Mouse (Mus musculus) cerebellum, adult 9-11 months (tissue): ENCODE measurements at regions not wholly inside any gene's neighbourhood (a gene's known extent, or its start where the extent isn't known, plus 50 kb on each side); places are given as distances from the start of the nearest gene placed in this dataset.

ENCODE experiments used
- DNase-seq: peaks from one replicate; pipeline ENCODE4 v3.0.0; 2022

DNA sequence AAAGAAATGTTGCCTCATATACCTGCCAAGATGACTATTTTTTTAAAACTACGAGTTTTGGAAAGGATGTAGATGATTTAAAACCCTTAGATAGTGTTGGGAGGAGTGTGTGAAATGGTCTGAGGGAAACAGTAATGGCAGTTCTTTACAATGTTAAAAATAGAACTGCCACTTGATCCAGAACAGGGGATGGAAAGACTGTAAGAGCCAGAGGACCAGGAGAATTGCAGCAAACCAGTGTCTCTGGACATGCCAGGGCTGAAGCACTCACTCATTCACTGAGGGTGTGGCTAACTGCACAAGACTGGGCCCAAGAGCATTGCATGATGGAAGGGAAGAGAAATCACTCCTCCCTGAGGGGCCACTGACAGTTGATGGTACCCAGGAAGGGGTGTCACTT, 53.9 kb upstream of the Rasgef1b start:
- DNase-seq: no peak

DNA sequence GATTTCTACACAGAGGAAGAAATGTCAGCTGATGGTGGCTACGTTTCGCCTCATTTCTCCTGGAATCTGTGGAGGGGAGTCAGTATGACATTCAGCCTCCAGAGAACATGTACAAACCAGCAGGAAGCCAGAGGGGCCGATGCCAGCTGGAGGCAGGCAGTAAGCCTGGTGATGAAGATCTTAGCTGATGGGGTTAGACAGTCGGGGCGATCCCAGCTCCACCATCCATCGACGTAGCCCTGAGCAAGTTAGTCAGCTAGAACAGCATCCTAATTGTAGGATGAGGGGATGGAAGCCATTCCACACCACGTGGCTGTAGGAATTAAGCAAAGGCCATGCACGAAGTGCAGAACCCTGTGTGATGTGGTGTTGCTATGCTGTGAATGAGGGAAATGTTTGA, 57.0 kb upstream of the Rasgef1b start:
- no peak for DNase-seq

DNA sequence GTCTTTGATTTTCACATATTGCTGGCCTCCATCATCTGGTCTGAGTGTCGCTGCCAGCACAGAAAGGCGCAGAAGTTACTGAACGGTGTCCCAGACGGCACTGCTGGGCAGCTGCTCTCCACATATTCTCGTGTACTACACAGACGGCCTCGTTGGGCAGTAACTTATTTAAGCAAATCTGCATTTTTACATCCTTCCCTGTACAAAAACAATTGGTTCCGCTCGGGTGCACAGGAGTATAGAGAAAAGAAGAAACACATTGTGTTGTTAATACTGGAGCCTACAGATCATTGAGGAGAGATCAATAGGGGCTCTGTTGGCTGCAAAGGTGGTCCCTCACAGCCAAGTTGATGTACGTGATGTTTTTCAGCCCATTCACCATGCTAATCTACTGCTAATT, 58.4 kb upstream of the Rasgef1b start:
- no peak for DNase-seq

DNA sequence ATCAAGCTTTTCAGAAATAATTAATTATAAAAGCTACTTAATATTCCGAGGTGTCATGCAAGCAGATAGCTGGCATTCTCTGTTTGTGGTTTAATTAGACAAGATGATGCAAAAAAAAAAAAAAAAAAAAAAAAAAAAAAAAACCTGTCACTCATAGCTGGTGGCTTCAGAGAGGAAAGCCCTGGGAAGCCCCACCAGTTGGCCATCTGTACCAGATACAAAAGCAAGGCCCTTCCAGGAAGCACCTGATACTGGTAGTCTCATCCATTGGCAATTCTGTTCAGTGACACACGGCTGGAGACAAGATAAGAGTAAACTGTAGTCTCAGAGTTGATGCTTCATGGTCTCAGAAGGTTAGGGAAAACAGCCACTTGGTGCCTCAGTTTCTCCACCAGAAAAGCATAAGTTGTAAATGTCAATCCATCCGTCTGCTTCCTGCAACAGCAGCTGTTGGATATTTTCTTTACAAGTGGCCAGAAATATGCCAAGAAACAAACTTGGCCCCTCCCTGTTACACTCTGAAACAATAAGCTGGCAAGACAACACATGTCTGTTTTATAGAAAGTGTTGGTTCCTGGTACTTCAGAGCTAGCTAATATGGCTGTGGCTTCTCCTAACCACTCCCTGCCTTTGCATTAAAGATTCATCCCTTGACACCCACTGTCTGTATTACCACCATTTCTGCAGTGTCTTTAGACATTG, 59.0 kb upstream of the Rasgef1b start:
- no peak for DNase-seq

DNA sequence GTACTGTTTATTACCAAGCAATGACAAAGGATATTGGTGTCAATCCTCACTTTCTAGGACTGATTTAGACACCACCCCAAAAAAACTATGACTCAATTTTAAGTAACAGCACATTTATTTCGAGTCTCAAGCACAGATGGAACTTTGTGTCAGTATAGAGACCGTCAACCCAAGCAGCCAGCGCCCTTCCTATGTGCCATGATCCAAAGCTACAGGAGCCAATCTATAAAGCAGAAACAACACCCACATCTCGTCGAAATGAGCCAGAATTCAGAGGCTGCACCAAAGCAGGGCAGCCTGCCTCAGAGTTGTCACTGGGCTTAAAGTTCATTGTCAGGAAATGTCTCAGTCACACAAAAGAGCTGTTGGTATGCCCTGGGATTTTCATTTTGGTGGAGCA, 61.9 kb upstream of the Rasgef1b start:
- DNase-seq: no peak

DNA sequence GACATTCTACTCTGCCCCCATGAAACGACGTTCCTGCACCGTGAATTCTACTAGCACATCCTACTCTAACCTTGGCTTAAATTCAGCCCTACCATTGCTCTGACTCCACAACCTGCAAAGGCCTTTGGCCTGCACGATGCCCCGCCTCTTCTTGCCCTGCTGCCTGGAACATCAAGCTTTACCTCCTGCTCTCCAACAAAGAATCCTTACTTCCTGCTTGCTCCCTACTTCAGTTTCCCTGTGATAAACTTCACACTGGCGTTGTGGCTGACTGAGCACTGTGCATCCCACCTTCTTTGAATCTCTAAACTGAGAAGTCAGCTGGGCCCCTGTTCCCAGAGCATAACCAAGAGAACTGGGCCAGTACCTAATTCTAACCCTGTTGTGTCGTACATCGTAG, 71.7 kb upstream of the Rasgef1b start:
- no peak for DNase-seq

DNA sequence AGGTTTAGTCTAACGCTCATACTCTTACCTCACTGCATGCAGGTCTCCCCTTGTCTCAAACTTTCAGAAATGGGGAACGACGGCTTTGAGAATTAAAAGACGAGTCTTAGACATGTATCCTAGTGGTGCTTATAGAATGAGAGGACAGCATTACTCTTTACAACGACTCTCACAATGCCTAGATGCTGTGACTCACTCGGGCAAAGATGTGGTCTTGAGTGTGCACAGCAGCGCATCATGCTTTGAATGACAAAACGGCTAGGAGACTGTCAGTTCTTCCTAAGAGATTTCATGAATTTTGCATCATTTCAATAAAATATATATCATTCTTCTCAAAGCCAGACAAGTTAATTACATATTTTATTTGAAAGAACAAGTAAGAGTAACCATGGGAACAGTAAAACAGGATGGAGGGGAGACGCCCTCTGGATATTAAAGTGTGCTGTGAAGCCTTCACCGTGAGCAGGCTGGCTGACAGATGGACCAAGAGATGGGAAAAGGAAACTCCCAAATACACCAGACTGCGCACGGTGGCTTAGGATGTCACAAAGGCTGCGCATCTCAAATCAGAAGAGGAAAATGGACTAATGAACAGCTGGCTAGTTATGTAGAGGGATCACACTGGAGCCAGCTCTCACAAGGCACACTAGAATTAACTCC, 73.1 kb upstream of the Rasgef1b start:
- DNase-seq: no peak

DNA sequence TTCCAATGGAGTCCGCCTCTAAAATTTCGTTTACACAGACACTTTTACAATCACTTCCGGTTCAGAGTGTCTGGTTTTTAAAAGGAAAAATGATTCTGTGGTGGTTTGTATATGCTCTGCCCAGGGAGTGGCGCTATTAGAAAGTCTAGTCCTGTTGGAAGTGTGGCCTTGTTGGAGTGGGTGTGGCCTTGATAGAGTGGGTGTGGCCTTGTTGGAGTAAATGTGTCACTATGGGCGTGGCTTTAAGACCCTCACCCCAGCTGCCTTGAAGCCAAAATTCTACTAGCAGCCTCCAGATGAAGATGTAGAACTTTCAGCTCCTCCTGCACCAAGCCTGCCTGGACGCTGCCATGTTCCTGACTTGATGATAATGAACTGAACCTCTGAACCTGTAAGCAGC, 79.2 kb upstream of the Vamp9 start:
- no peak for DNase-seq

DNA sequence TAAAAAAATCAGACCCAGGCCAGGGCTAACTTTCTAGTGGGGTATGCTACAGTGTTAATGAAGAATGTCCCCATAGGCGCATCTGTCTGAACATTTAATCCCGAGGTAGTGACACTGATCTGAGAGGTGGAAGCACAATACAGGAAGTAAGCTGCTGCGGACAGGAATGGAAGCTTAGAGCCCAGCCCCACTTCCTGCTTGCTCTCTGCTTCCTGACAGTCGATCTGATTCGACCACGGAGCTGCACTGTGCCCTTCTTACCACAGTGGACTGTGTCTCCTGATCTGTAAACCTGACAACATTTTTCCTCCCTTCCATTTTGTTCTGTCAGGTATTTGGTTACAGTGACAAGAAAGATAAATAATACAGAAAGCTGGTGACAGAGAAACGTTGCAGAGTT, 77.5 kb upstream of the Vamp9 start:
- DNase-seq: no peak

DNA sequence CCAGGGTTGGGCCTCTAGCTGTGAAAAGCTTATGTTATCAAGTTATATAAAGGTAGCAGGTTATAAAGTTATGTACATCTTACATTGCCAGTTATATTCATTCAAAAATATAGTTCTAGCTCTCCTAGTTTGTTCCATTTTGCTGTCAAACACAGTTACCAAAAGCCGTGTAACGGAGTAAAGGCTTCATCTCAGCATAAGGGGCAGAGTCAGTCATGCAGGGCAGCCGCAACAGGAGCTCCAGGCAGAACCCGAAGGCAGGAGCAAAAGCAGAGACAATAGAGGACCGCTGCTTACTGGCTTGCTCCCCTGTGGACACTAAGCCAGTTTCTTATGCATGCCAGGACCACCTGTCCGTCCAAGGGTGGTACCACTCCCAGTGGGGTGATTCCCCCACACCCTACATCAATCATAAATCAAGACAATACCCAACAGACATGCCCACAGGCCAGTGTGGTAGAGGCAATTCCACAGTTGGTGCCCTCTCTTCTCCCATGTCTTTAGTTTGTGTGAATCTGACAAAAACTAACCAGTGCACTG, 67.7 kb upstream of the Vamp9 start:
- DNase-seq: no peak

DNA sequence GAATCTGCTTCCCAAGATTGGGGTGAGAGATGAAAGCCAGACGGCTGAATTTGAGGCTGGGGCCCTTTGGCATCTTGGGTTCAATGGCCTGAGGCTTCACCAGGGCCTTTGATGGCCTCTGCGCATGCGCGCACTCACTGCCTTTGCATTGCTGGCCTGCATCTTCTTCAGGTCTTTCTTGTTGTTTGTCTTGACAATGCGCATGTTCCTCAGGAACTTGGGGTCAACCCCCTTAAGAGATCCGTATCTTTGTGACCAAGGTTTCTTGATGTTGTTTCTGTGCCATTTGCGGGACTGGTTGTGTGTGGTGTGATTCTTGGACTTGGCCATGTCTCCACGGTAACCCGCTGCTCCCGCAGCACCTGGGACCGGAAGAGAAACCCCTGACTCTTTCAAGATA, 66.4 kb upstream of the Vamp9 start:
- DNase-seq: no peak

DNA sequence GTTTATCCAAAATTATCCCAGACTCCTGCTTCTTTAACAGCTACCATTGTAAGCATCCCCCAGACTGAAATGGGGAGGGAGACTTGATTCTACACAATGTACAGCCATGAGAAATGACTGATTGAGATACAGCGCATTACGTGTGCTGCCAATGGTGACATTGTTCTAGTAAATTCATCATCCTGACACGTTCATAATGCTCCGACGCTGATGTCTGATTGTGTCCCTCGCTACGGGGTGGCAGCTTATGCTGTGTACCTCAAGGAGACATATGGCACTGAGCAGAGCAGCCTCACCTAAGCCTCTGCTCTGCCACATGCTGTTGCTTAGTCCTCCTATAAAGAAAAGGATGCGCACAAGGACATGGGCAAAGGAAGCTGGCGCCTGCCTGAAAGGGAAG, 65.2 kb upstream of the Vamp9 start:
- no peak for DNase-seq

DNA sequence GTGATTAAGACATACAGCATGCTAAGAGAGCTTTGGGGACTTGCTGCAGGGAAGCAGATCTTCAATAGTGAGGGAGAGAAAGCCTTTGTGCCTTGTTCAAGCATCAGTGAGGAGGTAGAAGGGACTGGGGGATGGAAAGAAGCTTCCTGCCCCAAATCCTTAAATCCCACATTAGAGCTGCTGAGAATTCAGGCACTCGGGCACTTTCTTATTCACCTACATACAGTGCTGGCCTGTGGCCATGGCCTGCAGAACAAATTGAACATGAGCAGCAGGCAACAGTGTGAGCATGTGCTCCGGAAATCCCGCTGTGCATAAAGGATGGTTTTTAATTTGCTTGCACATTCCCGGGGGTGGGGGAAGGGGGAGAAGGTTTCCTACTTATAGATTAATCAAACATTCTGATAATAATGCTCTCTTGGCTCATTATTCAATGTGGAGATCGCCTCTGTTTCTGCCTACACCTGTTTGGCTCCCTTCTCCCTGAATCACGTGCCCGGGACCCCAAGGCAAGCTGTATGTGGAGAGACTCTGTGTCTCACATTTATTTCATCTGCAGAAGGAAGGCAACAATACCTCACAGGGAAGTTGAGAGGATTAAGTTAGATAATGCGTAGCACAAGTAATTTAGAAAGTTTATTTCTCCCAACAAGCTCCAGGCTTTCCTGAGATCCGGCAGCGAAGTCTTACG, 60.3 kb upstream of the Vamp9 start:
- peak; percentile 34 for DNase-seq

DNA sequence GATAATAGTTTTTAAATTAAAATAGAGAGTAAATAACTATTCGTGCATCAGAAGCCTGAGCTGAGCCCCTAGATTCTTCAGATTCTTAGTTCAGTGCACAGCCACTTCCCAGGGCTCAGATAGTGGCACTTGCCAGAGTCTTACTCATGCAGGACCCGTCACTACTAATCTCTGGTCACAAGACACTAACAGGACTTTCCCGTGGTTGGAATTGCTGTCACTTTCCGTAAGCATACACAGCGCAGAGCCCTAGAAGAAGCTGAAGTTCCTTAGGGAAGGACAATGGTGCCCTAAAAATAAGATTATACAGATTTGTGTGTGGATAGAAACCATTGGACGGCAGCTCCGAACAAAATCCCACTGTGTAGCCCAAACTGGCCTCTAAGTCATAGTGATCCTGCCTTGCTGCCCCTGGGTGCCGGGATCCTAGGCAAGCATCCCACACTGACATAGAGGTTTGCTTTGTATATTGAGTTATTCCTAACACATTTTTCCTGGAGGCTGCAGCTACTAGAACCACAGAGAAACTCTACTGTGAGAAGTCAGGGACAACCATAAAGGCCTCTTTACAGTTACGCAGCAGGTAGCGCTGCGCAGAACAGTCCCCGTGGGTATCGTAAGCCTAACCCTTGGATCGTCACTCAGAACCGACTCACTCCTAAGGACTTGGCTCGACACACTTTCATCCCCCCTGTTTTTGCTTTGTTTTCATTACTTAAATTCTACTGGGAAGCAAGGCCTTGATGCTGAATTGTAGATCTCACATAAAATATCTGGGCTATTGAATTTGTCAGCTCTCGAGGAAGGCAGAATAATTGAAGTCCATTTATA, 57.7 kb upstream of the Vamp9 start:
- no peak for DNase-seq

DNA sequence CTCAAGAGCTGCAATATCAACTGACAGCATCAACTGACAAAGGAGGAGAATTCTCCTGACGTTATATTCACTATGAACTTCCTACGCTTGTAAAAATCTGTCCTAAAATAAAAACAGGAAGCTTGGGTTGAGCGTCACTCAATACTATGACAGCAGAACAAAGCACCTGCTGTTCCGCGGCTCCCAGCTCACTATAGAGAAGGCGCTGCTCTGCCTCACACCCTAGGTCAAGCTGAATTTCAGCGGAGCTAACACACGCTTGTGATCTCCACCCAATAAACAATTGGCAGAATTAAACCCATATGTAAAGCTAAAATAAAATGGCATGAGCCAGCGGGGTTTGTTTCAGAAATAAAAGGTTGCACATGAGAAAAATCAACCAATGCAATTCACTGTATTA, 57.1 kb upstream of the Vamp9 start:
- DNase-seq: no peak

DNA sequence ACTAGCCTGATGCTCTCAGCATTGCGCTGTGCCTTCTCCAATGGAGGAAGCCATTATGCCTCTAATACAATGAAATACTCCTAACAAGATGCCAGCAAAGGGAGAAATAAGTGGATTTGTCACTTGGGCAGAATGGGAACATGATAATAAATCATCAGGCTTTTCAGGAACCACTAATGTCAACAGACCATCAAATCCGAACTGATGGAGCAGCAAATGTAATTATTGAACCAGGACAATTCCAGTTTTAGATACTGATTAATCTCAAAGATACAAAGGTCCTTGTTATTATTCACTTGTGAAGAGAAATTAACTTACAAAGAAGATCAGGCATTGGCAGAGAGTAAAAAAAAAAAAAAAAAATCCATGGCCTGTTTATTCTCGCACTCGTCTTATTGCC, 53.7 kb upstream of the Vamp9 start:
- DNase-seq: no peak
